Mouse (Mus musculus) embryonic facial prominence, embryonic 11.5 days (tissue): Measurements from ENCODE around the gene Olfr198. TPM values are rescaled to one million over a fixed set of nuclear protein-coding genes. Genes with fewer than 3 reads are reported as not detected.
"Not testable (repeated sequence)": the region's sequence is repeated elsewhere in the genome, so short reads cannot be mapped to it uniquely, and the experiment has no call there.

ENCODE experiments used
- ATAC-seq: fragments of 200-750 bp; cut with Nextera tagmentation; replicated peaks from 2 replicates; pipeline ENCODE4 v1.8.0; 2017; ENCODE audit warnings: low read depth; ENCODE audit not compliant: insufficient number of reproducible peaks, low FRiP score, low TSS enrichment
- DNase-seq: peaks from one replicate; pipeline ENCODE4 v3.0.0-alpha.2; 2015; ENCODE audit warnings: low spot score
- H3K27ac ChIP-seq: fragments of 300-500 bp; sonication (generic); replicated peaks from 2 replicates; pipeline ENCODE4 v1.5.1; 2014; ENCODE audit warnings: mild to moderate bottlenecking, low read depth, low read length, control low read depth
- H3K27me3 ChIP-seq: fragments of 300-500 bp; sonication (generic); 2 replicates; pipeline ENCODE4 v1.6.1; 2014; ENCODE audit warnings: mild to moderate bottlenecking, low read length, moderate library complexity, mixed read lengths; ENCODE audit not compliant: control insufficient read depth, insufficient read depth
- H3K36me3 ChIP-seq: fragments of 300-500 bp; sonication (generic); replicated peaks from 2 replicates; pipeline ENCODE4 v1.6.1; 2014; ENCODE audit warnings: low read depth, mild to moderate bottlenecking, low read length, moderate library complexity, mixed read lengths; ENCODE audit not compliant: control insufficient read depth, insufficient read depth
- H3K4me1 ChIP-seq: fragments of 300-500 bp; sonication (generic); 2 replicates; pipeline ENCODE4 v1.6.1; 2014; ENCODE audit warnings: low read length, mixed read lengths; ENCODE audit not compliant: control insufficient read depth, insufficient read depth
- H3K4me2 ChIP-seq: fragments of 300-500 bp; sonication (generic); 2 replicates; pipeline ENCODE4 v1.6.1; 2014; ENCODE audit warnings: low read depth, mild to moderate bottlenecking, control low read depth, low read length, moderate library complexity
- H3K4me3 ChIP-seq: fragments of 300-500 bp; sonication (generic); 2 replicates; pipeline ENCODE4 v1.5.1; 2014; ENCODE audit warnings: low read depth, low read length, control low read depth
- H3K9ac ChIP-seq: fragments of 300-500 bp; sonication (generic); replicated peaks from 2 replicates; pipeline ENCODE4 v1.6.1; 2014; ENCODE audit warnings: mild to moderate bottlenecking, control low read depth, low read length
- H3K9me3 ChIP-seq: fragments of 300-500 bp; sonication (generic); replicated peaks from 2 replicates; pipeline ENCODE4 v1.6.1; 2016; ENCODE audit warnings: mild to moderate bottlenecking, low read length, inconsistent platforms, mixed read lengths; ENCODE audit not compliant: control insufficient read depth
- WGBS: fragments of 180-500 bp; shearing (Covaris S2); extraction: QIAGEN DNeasy Blood & Tissue Kit; methylation state at CpG from one replicate; pipeline ENCODE4 v1.1.7; 2014; 5-methylcytosine and 5-hydroxymethylcytosine counted together
- polyA plus RNA-seq: library from polyadenylated mRNA; unstranded; fragments of >200 nt; fragmentation: Nextera tagmentation; extraction: Ambion mirVana; gene quantifications from 2 replicates; pipeline ENCODE4 v1.2.1, GENCODE M21; 2014

The Olfr198 gene
- polyA plus RNA-seq = not detected in 2 replicates

DNA sequence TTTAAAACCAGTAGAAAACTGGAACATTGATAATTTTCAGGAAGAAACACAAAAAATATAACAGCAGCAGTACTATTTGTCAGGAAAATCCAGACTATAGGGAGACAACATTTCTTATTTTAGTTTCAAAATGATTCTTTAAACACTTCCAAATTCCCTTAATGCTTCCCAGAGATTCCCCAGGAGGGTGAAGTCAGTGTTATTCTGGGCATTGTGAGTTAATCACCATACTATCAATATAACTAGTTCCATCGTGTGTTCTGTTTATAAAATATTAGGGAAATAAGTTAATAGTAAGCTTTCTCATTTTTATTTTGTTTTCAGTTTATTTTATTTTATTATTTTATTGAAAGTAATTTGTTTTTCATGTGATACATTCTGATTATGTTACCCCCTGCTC, at the start of gene Olfr198:
Gene Olfr198 (minus strand): TSS at position 101 of the 400 bp plus-strand sequence.
- not testable (repeated sequence) for DNase-seq, H3K27me3 ChIP-seq, H3K4me1 ChIP-seq, H3K9ac ChIP-seq, H3K4me2 ChIP-seq, ATAC-seq, H3K36me3 ChIP-seq, H3K27ac ChIP-seq, H3K4me3 ChIP-seq, H3K9me3 ChIP-seq
- 73% methylated on average over 1 of the region's 1 CpGs for WGBS

DNA sequence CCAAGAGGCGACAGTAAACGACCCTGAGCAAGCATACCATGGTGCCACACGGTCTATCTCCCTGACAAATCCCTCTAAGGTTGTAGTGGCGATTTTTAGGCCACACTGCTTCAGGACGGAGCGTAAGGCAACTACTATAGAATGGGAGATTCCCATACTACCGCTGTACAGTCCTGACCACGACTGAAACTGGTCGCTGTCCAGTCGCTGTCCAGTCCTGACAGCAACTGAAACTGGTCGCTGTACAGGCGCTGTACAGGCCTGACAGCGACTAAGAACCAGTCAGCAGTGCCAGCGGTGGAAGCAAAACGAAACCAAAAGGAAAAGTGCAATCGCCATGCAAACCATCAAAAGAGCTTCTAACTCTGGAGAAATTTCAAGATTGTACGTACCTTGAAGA, 46.4 kb upstream of the Olfr198 start:
- H3K4me3 ChIP-seq = no peak overlapping the region
- no peak overlapping the region for H3K9ac ChIP-seq
- 88% methylated on average over 17 of the region's 17 CpGs for WGBS
- H3K36me3 ChIP-seq = no peaks in the 10 kb centered on the region
- no peak overlapping the region for H3K27ac ChIP-seq
- DNase-seq (no peak), ATAC-seq (no peak)
- no peaks in the 10 kb centered on the region for H3K27me3 ChIP-seq
- H3K4me2 ChIP-seq = no peak overlapping the region
- H3K4me1 ChIP-seq = no peaks in the 10 kb centered on the region
- no peaks in the 10 kb centered on the region for H3K9me3 ChIP-seq

DNA sequence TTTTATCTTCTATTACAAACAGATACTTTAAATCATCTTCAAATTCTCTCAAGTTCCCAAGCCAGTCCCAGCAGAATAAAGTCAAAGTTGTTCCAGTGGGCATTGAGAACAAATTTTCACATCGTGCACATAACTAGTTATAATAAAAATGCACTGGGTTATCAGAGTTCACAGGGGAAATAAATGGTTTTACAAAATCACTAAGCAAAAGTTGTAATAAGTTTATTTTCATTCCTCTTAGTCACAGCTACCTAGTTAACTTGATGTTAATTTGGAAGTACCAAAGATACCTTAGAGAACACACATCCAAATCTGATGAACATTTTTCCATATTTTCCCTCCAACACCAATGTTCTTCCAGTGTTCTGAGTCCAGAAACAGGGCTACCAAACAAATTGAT, 16.3 kb upstream of the Olfr198 start, which contains the start of gene Olfr199:
Gene Olfr199 (minus strand): TSS at position 101 of the 400 bp plus-strand sequence.
- not testable (repeated sequence) for DNase-seq, H3K27ac ChIP-seq, H3K4me2 ChIP-seq, H3K27me3 ChIP-seq, H3K9me3 ChIP-seq, H3K9ac ChIP-seq, ATAC-seq, H3K4me3 ChIP-seq, H3K36me3 ChIP-seq, H3K4me1 ChIP-seq
- 71% methylated on average over 1 of the region's 1 CpGs for WGBS

DNA sequence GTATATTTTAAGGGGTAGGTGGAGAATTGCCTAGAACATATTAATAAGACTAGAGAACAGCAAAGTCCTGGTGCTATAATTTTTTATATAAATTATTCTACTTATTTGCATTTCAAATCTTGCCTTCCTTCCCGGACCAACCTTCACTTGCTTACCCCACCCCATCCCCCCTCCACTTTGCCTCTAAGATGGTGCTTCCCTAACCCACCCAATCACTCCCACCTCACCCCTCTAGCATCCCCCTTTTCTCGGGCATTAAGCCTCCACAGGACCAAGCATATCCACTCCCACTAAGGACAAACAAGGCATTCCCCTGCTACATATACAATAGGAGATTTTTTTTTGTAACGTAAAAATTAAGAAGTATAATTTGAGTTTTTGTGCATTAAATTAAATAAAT, 14.5 kb upstream of the Olfr198 start:
- H3K4me3 ChIP-seq, H3K27me3 ChIP-seq, ATAC-seq, H3K9me3 ChIP-seq, H3K27ac ChIP-seq, DNase-seq, H3K4me1 ChIP-seq, H3K36me3 ChIP-seq, H3K9ac ChIP-seq, H3K4me2 ChIP-seq: not testable (repeated sequence)
- WGBS = 91% methylated on average over 3 of the region's 3 CpGs

DNA sequence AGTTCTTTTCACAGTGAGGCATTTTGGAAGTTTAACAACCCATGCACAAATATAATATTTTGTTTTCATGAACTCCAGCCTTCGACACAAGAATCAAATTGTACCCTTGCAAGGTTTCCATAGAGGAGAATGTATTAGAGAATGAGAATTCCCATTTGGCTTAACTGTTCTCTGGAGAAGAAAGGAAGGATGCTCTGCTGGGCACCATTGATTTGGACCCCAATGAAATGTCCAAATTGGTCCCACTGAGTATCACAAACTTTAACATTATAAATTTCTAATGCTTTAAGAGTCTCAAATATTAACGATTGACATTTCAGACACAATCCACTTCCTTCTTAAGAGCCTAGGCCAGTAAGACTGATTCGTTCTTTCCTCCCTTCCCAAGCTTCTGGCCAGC, 33.0 kb downstream of the Olfr198 start, which contains the start of gene Olfr196:
Gene Olfr196 (minus strand): TSS at position 101 of the 400 bp plus-strand sequence.
- Histone ChIP-seq H3K36me3 (no peaks in the 10 kb centered on the region), H3K4me1 (no peaks in the 10 kb centered on the region), H3K27me3 (no peaks in the 10 kb centered on the region), H3K4me3 (no peak within 1 kb of the TSS), H3K27ac (no peak within 1 kb of the TSS), H3K9me3 (no peaks in the 10 kb centered on the region), H3K9ac (no peak within 1 kb of the TSS), H3K4me2 (no peak within 1 kb of the TSS)
- WGBS = 64% methylated on average over 3 of the region's 3 CpGs
- DNase-seq = no peak
- no peak for ATAC-seq

DNA sequence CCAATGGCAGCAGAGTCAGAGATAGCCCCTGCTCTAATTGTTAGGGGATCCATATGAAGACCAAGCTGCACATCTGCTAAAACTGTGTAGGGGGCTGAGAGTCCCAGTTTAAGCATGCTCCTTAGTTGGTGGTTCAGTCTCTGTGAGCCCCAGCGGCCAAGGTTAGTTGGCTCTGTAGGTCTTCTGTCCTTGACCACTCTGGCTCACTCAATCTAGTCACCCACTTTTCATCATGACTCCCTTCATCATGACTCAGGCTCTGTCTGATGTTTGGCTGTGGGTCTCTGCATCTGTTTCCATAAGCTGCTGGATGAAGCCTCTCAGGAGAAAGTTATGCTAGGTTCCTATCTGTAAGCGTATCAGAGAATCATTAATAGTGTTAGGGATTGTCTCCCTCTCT, 51.3 kb downstream of the Olfr198 start:
- ATAC-seq (no peak), DNase-seq (no peak)
- Histone ChIP-seq H3K27me3 (no peaks in the 10 kb centered on the region), H3K4me3 (no peak overlapping the region), H3K9me3 (no peaks in the 10 kb centered on the region), H3K36me3 (no peaks in the 10 kb centered on the region), H3K4me1 (no peaks in the 10 kb centered on the region), H3K27ac (no peak overlapping the region), H3K9ac (no peak overlapping the region), H3K4me2 (no peak overlapping the region)
- 83% methylated on average over 2 of the region's 2 CpGs for WGBS

Other genes starting within 250 kb of the Olfr198 start
- gene Olfr183, start 208.2 kb downstream of the Olfr198 start, polyA plus RNA-seq = not detected in 2 replicates
- gene Olfr186, start 173.2 kb downstream of the Olfr198 start, polyA plus RNA-seq = not detected in 2 replicates
- not detected in 2 replicates for gene Olfr187, start 163.8 kb downstream of the Olfr198 start, polyA plus RNA-seq
- not detected in 2 replicates for gene Olfr190, start 125.5 kb downstream of the Olfr198 start, polyA plus RNA-seq
- gene Olfr191, start 113.7 kb downstream of the Olfr198 start, polyA plus RNA-seq = not detected in 2 replicates
- gene Olfr193, start 91.7 kb downstream of the Olfr198 start, polyA plus RNA-seq = not detected in 2 replicates
- not detected in 2 replicates for gene Olfr194, start 82.5 kb downstream of the Olfr198 start, polyA plus RNA-seq
- not detected in 2 replicates for gene Olfr195, start 56.5 kb downstream of the Olfr198 start, polyA plus RNA-seq
- gene Olfr196, start 33.1 kb downstream of the Olfr198 start, polyA plus RNA-seq = not detected in 2 replicates
- gene Olfr199, start 16.2 kb upstream of the Olfr198 start, polyA plus RNA-seq = not detected in 2 replicates
- gene Olfr201, start 69.1 kb upstream of the Olfr198 start, polyA plus RNA-seq = not detected in 2 replicates
- not detected in 2 replicates for gene Olfr202, start 83.3 kb upstream of the Olfr198 start, polyA plus RNA-seq
- gene Olfr203, start 95.3 kb upstream of the Olfr198 start, polyA plus RNA-seq = not detected in 2 replicates
- gene Olfr204, start 114.7 kb upstream of the Olfr198 start, polyA plus RNA-seq = not detected in 2 replicates
- not detected in 2 replicates for gene Olfr205, start 127.6 kb upstream of the Olfr198 start, polyA plus RNA-seq
- gene Olfr206, start 145.7 kb upstream of the Olfr198 start, polyA plus RNA-seq = not detected in 2 replicates
- gene Olfr209, start 160.5 kb upstream of the Olfr198 start, polyA plus RNA-seq = not detected in 2 replicates
- gene Gabrr3, start 203.8 kb upstream of the Olfr198 start, polyA plus RNA-seq = 0.20 and 0.22 TPM in 2 replicates